In genomic region chr4:154863436-154863935, GRCm38 (mm10) we compare ENCODE assay signal across 9 mouse cellular contexts. TPM values are rescaled to one million over a fixed set of nuclear protein-coding genes. Genes with fewer than 3 reads are reported as not detected.
DNase-seq lines count a peak whose midpoint lies in the region; ATAC-seq and TF ChIP-seq lines count a peak whose summit lies in the region.
"Had no signal": no experiment of that assay in that cellular context is flagged by ENCODE, and none has a peak within 500 bp of the region (broad histone marks: within the 10 kb centered on the region; RNA-seq: fewer than 3 reads in every experiment).

No protein-coding gene starts in this region.

- ATAC-seq in heart, embryonic 15.5 days (replicated peaks; ENCODE audit: insufficient number of reproducible peaks, insufficient read depth, low FRiP score, low read depth) = no peak
- no peak for ATAC-seq in activated CD4-positive, CD25-positive, alpha-beta regulatory T cell, adult 4 months

- H3K27me3 ChIP-seq in heart, embryonic 15.5 days = peaks cover 18% of the 10 kb centered on the region
- no peaks in the 10 kb centered on the region for H3K27me3 ChIP-seq in testis, adult 2 months (ENCODE audit: control insufficient read depth, insufficient read depth, low read length)

- no peak for TF ChIP-seq CTCF in testis, adult 2 months (IDR thresholded peaks at IDR 0.05; ENCODE audit: control insufficient read depth, insufficient read depth, insufficient replicate concordance, low read depth, low read length)

- H3K36me3 ChIP-seq in heart, embryonic 15.5 days = no peaks in the 10 kb centered on the region
- no peaks in the 10 kb centered on the region for H3K36me3 ChIP-seq in testis, adult 2 months (ENCODE audit: control insufficient read depth, insufficient read depth, low read length)

- H3K9me3 ChIP-seq in heart, embryonic 15.5 days (replicated peaks) = no peaks in the 10 kb centered on the region

- no peak for TF ChIP-seq POLR2A in testis, adult 2 months (IDR thresholded peaks at IDR 0.05; ENCODE audit: control insufficient read depth, low read depth, low read length)

- no peak for DNase-seq in heart, postnatal 14 days
- no peak for DNase-seq in testis, postnatal 14 days (ENCODE audit: low spot score)
- peak; percentile 38 for DNase-seq in lung, postnatal 25 days (ENCODE audit: low spot score)
- DNase-seq in testis, postnatal 10 days (ENCODE audit: low spot score) = peak; percentile 28
- no peak for DNase-seq in natural killer cell, adult 2 months (ENCODE audit: low spot score in 2 of 2)

- 0 out of 2 replicates have a peak overlapping the region, but pooled peaks have one; percentile 57 for H3K27ac ChIP-seq in heart, embryonic 15.5 days
- H3K27ac ChIP-seq in testis, adult 2 months (ENCODE audit: control insufficient read depth, insufficient read depth, low read depth, low read length) = peak overlapping the region; percentile 73

- peaks cover 14% of the 10 kb centered on the region for H3K4me1 ChIP-seq in heart, embryonic 15.5 days (replicated peaks)
- peaks cover 24% of the 10 kb centered on the region for H3K4me1 ChIP-seq in testis, adult 2 months (ENCODE audit: control insufficient read depth, insufficient read depth, low read length)

- intact Hi-C loops in heart, postnatal 14 days (cut with DNase I) = no loop called here

- 80% methylated on average over 3 of the region's 3 CpGs for WGBS in heart, embryonic 15.5 days

- H3K4me2 ChIP-seq in heart, embryonic 15.5 days = no peak overlapping the region; the same call in 1 of the 2 replicates

- no peak overlapping the region for H3K9ac ChIP-seq in heart, embryonic 15.5 days

- no peak overlapping the region for H3K4me3 ChIP-seq in heart, embryonic 15.5 days
- H3K4me3 ChIP-seq in testis, adult 2 months (ENCODE audit: control insufficient read depth, low read depth, low read length) = peak overlapping the region; percentile 81; the same call in 1 of the 2 replicates

RNA-seq across cellular contexts. Expression of gene Mmel1, which starts 5.9 kb away (rescaled TPM):
- polyA plus RNA-seq in heart, embryonic 15.5 days (2015; fragmentation: Nextera tagmentation; extraction: Ambion mirVana) = 0.58 and 0.60 TPM in 2 replicates
- under 1 TPM in 1 of 2 experiments, not detected in 1; 0.20 TPM for total RNA-seq in heart, postnatal 14 days (2021)
- polyA plus RNA-seq in testis, adult 2 months (2012; rRNA removed) = 111 and 124 TPM in 2 replicates
- not detected for polyA plus RNA-seq in activated CD4-positive, CD25-positive, alpha-beta regulatory T cell, adult 4 months (2017; shearing (Covaris generic))

RNA-seq across cellular contexts. Expression of gene Ttc34, which starts 26.2 kb away (rescaled TPM):
- polyA plus RNA-seq in heart, embryonic 15.5 days (2015; fragmentation: Nextera tagmentation; extraction: Ambion mirVana) = 0.06 and 0.14 TPM in 2 replicates
- total RNA-seq in heart, postnatal 14 days (2021) = under 1 TPM; 0.10 to 0.17 TPM
- polyA plus RNA-seq in testis, adult 2 months (2012; rRNA removed) = 19.9 and 27.8 TPM in 2 replicates
- polyA plus RNA-seq in activated CD4-positive, CD25-positive, alpha-beta regulatory T cell, adult 4 months (2017; shearing (Covaris generic)) = not detected
- total RNA-seq: CH12.LX had no signal

RNA-seq across cellular contexts. Expression of gene Fam213b, which starts 35.4 kb away (rescaled TPM):
- 46.7 and 53.6 TPM in 2 replicates for polyA plus RNA-seq in heart, embryonic 15.5 days (2015; fragmentation: Nextera tagmentation; extraction: Ambion mirVana)
- 10 to 100 TPM; 44.7 to 51.3 TPM for total RNA-seq in heart, postnatal 14 days (2021)
- polyA plus RNA-seq in testis, adult 2 months (2012; rRNA removed) = 1.6 and 1.7 TPM in 2 replicates
- polyA plus RNA-seq in activated CD4-positive, CD25-positive, alpha-beta regulatory T cell, adult 4 months (2017; shearing (Covaris generic)) = 1 to 10 TPM; 6.5 to 7.6 TPM

Comparison
In these comparisons a context has a peak if more than half of its experiments do, and no peak if none do; other contexts are left out.
1. DNase-seq: peak in lung, postnatal 25 days (single experiment) and testis, postnatal 10 days (single experiment); none in heart, postnatal 14 days (0 of 2), testis, postnatal 14 days (single experiment) and natural killer cell, adult 2 months (0 of 2).
2. RNA of gene Mmel1, which starts 5.9 kb away (polyA plus RNA-seq): 111 to 124 TPM in testis, adult 2 months; 0.58 to 0.60 TPM in heart, embryonic 15.5 days and not detected in activated CD4-positive, CD25-positive, alpha-beta regulatory T cell, adult 4 months; every median in the first group is over 10 times any median in the second.
3. RNA of gene Ttc34, which starts 26.2 kb away (polyA plus RNA-seq): 19.9 to 27.8 TPM in testis, adult 2 months; not detected in activated CD4-positive, CD25-positive, alpha-beta regulatory T cell, adult 4 months and 0.06 to 0.14 TPM in heart, embryonic 15.5 days; every median in the first group is over 10 times any median in the second.